Mouse (Mus musculus) neural tube, embryonic 12.5 days (tissue): Measurements from ENCODE around the gene Ssna1. TPM values are rescaled to one million over a fixed set of nuclear protein-coding genes. Genes with fewer than 3 reads are reported as not detected.

ENCODE experiments used
- ATAC-seq: fragments of 200-750 bp; cut with Nextera tagmentation; 2 replicates; pipeline ENCODE4 v1.8.0; 2017; ENCODE audit warnings: low read depth, mild to moderate bottlenecking, moderate TSS enrichment, moderate library complexity; ENCODE audit not compliant: low FRiP score
- H3K27ac ChIP-seq: fragments of 300-500 bp; sonication (generic); 2 replicates; pipeline ENCODE4 v1.5.1; 2016
- H3K27me3 ChIP-seq: fragments of 300-500 bp; sonication (generic); replicated peaks from 2 replicates; pipeline ENCODE4 v1.6.1; 2016; ENCODE audit warnings: mild to moderate bottlenecking
- H3K36me3 ChIP-seq: fragments of 300-500 bp; sonication (generic); 2 replicates; pipeline ENCODE4 v1.6.1; 2016; ENCODE audit warnings: mild to moderate bottlenecking
- H3K4me1 ChIP-seq: fragments of 300-500 bp; sonication (generic); 2 replicates; pipeline ENCODE4 v1.6.1; 2016
- H3K4me2 ChIP-seq: fragments of 300-500 bp; sonication (generic); replicated peaks from 2 replicates; pipeline ENCODE4 v1.6.1; 2016; ENCODE audit warnings: mild to moderate bottlenecking
- H3K4me3 ChIP-seq: fragments of 300-500 bp; sonication (generic); 2 replicates; pipeline ENCODE4 v1.5.1; 2016
- H3K9ac ChIP-seq: fragments of 300-500 bp; sonication (generic); 2 replicates; pipeline ENCODE4 v1.6.1; 2016; ENCODE audit warnings: mild to moderate bottlenecking
- H3K9me3 ChIP-seq: fragments of 300-500 bp; sonication (generic); 2 replicates; pipeline ENCODE4 v1.6.1; 2016; ENCODE audit warnings: mild to moderate bottlenecking
- WGBS: fragments of 180-500 bp; shearing (Covaris S2); methylation state at CpG from one replicate; pipeline ENCODE4 v1.1.7; 2016; 5-methylcytosine and 5-hydroxymethylcytosine counted together
- polyA plus RNA-seq: library from polyadenylated mRNA; unstranded; fragments of >200 nt; fragmentation: Nextera tagmentation; extraction: Ambion mirVana; gene quantifications from 2 replicates; pipeline ENCODE4 v1.2.1, GENCODE M21; 2016

Ssna1 gene
- polyA plus RNA-seq, 1 experiment from 2014 or later, result 201 TPM

DNA sequence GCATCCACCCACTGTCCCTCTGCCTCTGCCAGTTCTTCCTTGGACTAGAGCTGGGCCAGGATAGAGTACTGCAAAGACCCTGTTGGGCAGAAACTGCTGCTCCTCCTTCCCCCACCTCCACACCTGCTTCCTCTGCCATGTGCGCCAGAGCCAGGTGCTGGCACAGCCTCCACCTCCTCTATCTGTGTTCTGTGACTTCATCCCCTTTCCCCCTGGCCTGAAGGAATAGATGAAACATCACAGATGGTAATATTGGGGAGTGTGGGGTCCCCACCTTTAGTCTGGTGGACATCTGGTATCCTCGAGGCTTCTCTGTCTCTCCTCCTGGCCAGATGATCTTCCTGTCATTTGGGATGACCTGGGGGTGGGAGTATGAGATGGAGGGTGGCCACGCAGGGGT is 31.2 kb upstream of the Ssna1 start:
- no peak overlapping the region for H3K27ac ChIP-seq
- peaks cover 57% of the 10 kb centered on the region for H3K27me3 ChIP-seq
- no peak overlapping the region for H3K4me2 ChIP-seq
- H3K4me1 ChIP-seq, result peaks cover 13% of the 10 kb centered on the region; the same call in 1 of the 2 replicates
- no peak overlapping the region for H3K9ac ChIP-seq
- no peak overlapping the region for H3K4me3 ChIP-seq
- no peaks in the 10 kb centered on the region for H3K9me3 ChIP-seq
- WGBS, result 66% methylated on average over 3 of the region's 3 CpGs
- no peak for ATAC-seq
- H3K36me3 ChIP-seq, result no peaks in the 10 kb centered on the region

DNA sequence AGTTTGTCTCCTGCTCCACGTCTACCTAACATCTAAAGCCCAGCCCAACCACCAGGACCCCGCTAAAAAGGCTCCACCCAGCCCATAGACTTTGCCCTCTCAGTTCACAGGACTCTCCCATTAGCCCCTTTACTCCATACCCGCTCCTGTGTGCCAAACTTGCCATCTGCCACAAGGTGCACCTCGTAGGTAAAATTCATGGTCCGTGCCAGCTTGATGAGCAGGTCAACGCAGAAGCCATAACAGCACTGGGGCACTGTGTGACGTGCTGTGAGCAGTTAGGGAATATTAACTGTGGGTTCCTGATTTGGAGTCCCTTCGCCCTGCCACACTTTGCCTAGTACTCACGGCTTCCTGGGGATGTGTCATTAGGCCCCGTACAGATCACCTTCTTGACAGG is 25.8 kb upstream of the Ssna1 start:
- Histone ChIP-seq H3K9me3 (no peaks in the 10 kb centered on the region), H3K27me3 (peaks cover 51% of the 10 kb centered on the region), H3K27ac (no peak overlapping the region), H3K4me1 (no peaks in the 10 kb centered on the region), H3K9ac (no peak overlapping the region), H3K4me3 (no peak overlapping the region), H3K4me2 (no peak overlapping the region), H3K36me3 (no peaks in the 10 kb centered on the region)
- WGBS, result 79% methylated on average over 10 of the region's 10 CpGs
- ATAC-seq, result no peak

DNA sequence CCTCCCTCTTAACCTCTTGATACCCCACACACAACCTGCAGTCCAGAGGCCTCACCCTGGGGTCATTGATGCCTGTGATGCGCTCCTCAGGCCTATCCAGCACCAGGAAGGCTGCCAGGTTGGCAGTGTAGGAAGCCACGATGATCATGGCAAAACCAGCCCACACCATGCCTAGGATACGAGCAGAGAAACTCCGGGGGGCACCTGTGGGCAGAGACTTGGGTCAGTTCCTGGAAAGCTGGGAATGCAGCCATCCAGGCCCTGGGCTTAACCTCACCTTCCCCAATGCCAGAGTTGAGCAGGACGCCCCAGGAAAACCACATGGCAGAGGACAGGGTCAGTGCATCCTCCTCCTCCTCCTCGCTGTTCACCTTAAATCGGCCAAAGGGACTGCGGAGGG is 24.9 kb upstream of the Ssna1 start:
- no peak for ATAC-seq
- no peak overlapping the region for H3K9ac ChIP-seq
- peaks cover 5% of the 10 kb centered on the region for H3K4me1 ChIP-seq
- 82% methylated on average over 8 of the region's 8 CpGs for WGBS
- H3K4me3 ChIP-seq, result no peak overlapping the region
- H3K4me2 ChIP-seq, result no peak overlapping the region
- no peak overlapping the region for H3K27ac ChIP-seq
- H3K27me3 ChIP-seq, result peaks cover 56% of the 10 kb centered on the region
- no peaks in the 10 kb centered on the region for H3K36me3 ChIP-seq
- H3K9me3 ChIP-seq, result no peaks in the 10 kb centered on the region

DNA sequence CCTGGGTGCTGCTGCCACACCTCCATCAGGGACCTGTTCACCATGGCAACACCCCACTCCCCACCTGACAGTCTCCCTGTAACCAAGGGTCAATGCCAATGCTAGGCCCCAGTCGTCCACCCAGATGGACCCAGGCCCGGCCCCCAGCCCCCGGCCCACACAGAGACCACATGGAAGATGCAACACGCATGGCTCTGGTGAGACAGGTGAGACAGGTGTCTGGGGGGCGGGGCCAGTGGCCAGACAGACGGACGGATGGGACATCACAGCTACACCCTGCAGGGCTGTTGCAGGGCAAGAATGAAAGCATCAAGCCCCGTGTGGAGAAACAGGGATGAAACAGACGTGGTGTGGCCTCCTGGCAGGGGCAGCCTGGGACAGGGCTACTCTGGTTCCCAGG is 21.5 kb upstream of the Ssna1 start:
- ATAC-seq, result no peak

DNA sequence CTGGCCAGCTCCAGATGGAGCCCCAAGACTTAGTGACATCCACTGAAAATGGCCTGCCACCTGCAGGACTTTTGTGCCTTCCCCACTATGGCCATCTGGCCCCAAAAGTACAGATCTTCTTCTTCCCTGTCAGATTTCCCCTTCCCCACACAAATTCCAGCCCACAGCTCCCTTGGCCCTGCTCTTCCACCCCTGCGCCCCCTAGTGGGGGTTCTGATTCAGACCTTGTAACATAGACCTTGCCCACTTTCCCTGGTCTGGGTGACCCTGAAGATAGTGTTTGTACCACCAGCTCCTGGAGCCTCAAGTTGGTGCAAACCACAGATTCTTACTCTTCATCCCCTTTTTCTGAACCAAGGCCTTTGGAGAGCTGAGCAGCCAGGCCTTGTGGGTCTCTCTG is 20.6 kb upstream of the Ssna1 start:
- H3K27ac ChIP-seq, result no peak overlapping the region
- H3K4me3 ChIP-seq, result 0 out of 2 replicates have a peak overlapping the region, but pooled peaks have one; percentile 29
- ATAC-seq, result 0 out of 2 replicates have a peak, but pooled peaks have one; percentile 5
- no peaks in the 10 kb centered on the region for H3K9me3 ChIP-seq
- peaks cover 23% of the 10 kb centered on the region for H3K4me1 ChIP-seq
- H3K9ac ChIP-seq, result no peak overlapping the region
- 3% methylated on average over 1 of the region's 1 CpGs for WGBS
- H3K36me3 ChIP-seq, result no peaks in the 10 kb centered on the region
- peak overlapping the region; percentile 55; the same call in 1 of the 2 replicates for H3K4me2 ChIP-seq
- peaks cover 95% of the 10 kb centered on the region for H3K27me3 ChIP-seq

More for the DNA sequence above, 21.5 kb upstream of the Ssna1 start:
- Histone ChIP-seq H3K4me1 (peaks cover 23% of the 10 kb centered on the region), H3K27ac (no peak overlapping the region), H3K4me3 (no peak overlapping the region), H3K4me2 (no peak overlapping the region), H3K9me3 (no peaks in the 10 kb centered on the region), H3K9ac (no peak overlapping the region), H3K27me3 (peaks cover 87% of the 10 kb centered on the region), H3K36me3 (no peaks in the 10 kb centered on the region)
- WGBS, result 77% methylated on average over 9 of the region's 9 CpGs

DNA sequence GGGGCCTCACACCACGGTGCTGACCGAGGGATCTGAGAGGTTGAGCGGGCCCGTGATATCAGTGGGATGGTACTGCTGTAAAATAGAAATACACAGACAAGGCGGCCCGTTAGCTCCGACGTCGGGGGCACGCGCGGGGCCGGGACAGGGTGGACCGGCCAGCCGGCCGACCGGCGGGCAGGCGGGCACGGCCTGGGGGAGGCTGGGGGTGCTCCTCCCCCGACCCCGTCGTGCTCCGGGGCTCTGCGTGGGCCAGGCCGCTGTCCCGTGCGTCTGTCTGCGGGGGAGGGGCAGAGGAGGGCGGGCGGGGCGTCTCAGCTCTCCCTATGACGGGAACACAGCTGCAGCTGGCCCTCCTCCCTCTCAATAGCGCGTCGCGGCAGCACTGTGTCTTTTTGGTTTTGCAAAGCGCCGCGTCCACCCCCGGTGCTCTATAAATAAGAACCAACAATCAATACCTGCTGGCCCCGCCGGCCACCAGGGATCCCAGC is 19.9 kb upstream of the Ssna1 start:
- peaks cover 23% of the 10 kb centered on the region for H3K4me1 ChIP-seq
- H3K36me3 ChIP-seq, result no peaks in the 10 kb centered on the region
- H3K4me2 ChIP-seq, result peak overlapping the region; percentile 55
- no peak overlapping the region for H3K27ac ChIP-seq
- no peaks in the 10 kb centered on the region for H3K9me3 ChIP-seq
- ATAC-seq, result peak; percentile 19
- H3K9ac ChIP-seq, result 0 out of 2 replicates have a peak overlapping the region, but pooled peaks have one; percentile 33
- peaks cover 92% of the 10 kb centered on the region for H3K27me3 ChIP-seq
- 5% methylated on average over 42 of the region's 43 CpGs for WGBS
- H3K4me3 ChIP-seq, result peak overlapping the region; percentile 29

DNA sequence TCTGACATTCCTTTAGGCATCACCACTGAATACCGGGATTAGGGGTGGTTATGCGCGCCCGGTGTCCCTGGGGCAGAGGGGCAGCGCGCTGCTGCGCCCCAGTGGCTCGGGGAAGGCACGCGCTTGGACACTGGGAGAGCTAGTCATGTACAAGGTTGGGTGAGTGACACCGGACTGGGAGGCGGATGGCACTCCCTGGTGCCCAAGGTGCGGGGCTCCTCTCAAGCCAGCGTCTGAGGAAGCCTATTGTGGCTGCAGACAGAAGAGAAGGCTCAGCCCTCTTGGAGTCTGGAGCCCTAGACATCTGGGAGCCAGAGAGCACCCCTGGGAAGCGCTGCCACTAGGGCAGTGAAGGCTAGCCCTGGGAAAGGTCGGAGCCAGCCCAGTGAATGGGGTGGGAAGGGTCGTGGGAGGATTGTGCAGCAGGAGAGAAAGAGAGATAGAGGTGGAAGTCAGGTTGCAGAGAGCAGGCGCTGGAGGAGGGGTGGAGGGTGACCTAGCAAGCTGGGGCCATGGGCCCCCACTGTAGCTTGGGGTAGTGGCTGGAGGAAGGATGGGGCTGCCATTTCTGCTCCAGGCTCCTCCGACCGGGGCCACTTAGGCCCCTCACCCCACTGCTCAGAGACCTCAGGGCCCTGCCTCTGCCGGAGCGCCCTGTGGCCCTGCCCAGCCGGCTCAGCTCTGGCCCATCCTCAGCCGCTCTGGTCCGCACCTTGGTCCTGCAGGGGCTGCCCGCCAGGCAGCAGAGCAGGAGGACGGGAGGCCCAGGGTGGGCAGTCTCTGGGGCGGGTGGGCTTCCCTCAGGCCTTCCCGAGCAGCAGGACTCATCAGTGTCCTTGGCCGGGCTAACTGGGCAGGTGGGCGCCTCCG is 19.2 kb upstream of the Ssna1 start:
- H3K4me2 ChIP-seq, result peak overlapping the region; percentile 55
- ATAC-seq, result no peak

DNA sequence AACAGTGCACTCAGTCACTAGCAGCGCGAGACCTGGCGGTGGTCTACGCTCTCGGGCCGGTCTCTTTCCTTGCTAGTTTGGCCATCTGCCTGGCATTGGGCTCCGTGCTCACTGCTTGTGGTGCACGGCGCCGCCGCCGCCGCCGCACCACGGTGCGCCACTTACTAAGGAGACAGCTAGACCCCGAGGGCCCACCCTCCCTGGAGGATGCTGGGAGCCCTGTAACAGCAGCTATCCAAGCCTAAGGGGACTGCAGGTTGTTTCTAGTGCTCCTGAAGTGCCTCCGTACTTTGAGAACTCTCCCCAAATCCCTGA is 18.5 kb upstream of the Ssna1 start:
- ATAC-seq, result no peak
- H3K4me1 ChIP-seq, result peaks cover 23% of the 10 kb centered on the region
- WGBS, result 1% methylated on average over 18 of the region's 18 CpGs
- H3K4me2 ChIP-seq, result peak overlapping the region; percentile 38
- no peak overlapping the region for H3K27ac ChIP-seq
- H3K9ac ChIP-seq, result no peak overlapping the region
- H3K9me3 ChIP-seq, result no peaks in the 10 kb centered on the region
- H3K4me3 ChIP-seq, result peak overlapping the region; percentile 13; the same call in 1 of the 2 replicates
- H3K36me3 ChIP-seq, result peaks cover 5% of the 10 kb centered on the region
- peaks cover 81% of the 10 kb centered on the region for H3K27me3 ChIP-seq

More for the DNA sequence above, 19.2 kb upstream of the Ssna1 start:
- Histone ChIP-seq H3K27ac (no peak overlapping the region), H3K36me3 (0 out of 2 replicates have a peak, but pooled peaks cover under 1% of the 10 kb centered on the region), H3K4me3 (peak overlapping the region; percentile 29; the same call in 1 of the 2 replicates), H3K27me3 (peaks cover 86% of the 10 kb centered on the region), H3K4me1 (peaks cover 23% of the 10 kb centered on the region), H3K9ac (0 out of 2 replicates have a peak overlapping the region, but pooled peaks have one; percentile 33), H3K9me3 (no peaks in the 10 kb centered on the region)
- WGBS, result 5% methylated on average over 32 of the region's 32 CpGs

DNA sequence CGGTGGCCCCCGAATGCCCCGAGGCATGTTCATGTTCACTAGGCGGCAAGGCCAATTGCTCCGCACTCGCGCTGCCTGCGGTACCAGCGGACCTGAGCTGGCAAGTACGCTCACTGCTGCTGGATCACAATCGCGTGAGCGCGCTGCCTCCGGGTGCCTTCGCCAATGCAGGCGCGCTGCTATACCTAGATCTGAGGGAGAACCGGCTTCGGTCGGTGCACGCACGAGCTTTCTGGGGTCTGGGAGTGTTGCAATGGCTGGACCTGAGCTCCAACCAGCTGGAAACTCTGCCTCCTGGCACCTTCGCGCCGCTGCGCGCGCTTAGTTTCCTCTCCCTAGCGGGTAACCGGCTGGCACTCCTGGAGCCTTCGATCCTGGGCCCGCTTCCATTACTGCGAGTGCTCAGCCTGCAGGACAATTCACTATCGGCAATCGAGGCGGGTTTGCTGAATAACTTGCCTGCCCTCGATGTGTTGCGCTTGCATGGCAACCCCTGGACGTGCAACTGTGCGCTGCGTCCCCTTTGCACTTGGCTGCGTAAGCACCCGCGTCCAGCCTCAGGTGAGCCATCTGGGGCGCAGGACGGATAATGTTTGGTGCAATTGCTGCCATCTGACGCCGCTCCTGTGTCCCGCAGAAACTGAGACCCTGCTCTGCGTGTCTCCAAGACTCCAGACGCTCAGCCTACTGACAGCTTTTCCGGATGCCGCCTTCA is 18.0 kb upstream of the Ssna1 start:
- H3K27ac ChIP-seq, result no peak overlapping the region
- H3K36me3 ChIP-seq, result peaks cover 10% of the 10 kb centered on the region
- H3K27me3 ChIP-seq, result peaks cover 75% of the 10 kb centered on the region
- H3K4me2 ChIP-seq, result peak overlapping the region; percentile 38
- no peaks in the 10 kb centered on the region for H3K9me3 ChIP-seq
- H3K4me1 ChIP-seq, result peaks cover 23% of the 10 kb centered on the region
- no peak overlapping the region for H3K9ac ChIP-seq
- H3K4me3 ChIP-seq, result peak overlapping the region; percentile 5; the same call in 1 of the 2 replicates
- WGBS, result 2% methylated on average over 54 of the region's 54 CpGs
- no peak for ATAC-seq

- H3K4me3 ChIP-seq, result peak within 1 kb of the TSS; percentile 13; the same call in 1 of the 2 replicates
- ATAC-seq, result no peak
- WGBS, result 12% methylated on average over 11 of the region's 11 CpGs
- peaks cover 69% of the 10 kb centered on the region for H3K27me3 ChIP-seq
- H3K4me1 ChIP-seq, result peaks cover 23% of the 10 kb centered on the region
- no peaks in the 10 kb centered on the region for H3K9me3 ChIP-seq
- H3K36me3 ChIP-seq, result peaks cover 16% of the 10 kb centered on the region
- peak within 1 kb of the TSS; percentile 38 for H3K4me2 ChIP-seq
- no peak within 1 kb of the TSS for H3K9ac ChIP-seq
- no peak within 1 kb of the TSS for H3K27ac ChIP-seq
Measured at GRCm38 (mm10) chr2:25289651-25290050, 17.4 kb upstream of the Ssna1 start, which contains the start of gene Lrrc26. Lrrc26 (plus strand) TSS chr2:25289915.

DNA sequence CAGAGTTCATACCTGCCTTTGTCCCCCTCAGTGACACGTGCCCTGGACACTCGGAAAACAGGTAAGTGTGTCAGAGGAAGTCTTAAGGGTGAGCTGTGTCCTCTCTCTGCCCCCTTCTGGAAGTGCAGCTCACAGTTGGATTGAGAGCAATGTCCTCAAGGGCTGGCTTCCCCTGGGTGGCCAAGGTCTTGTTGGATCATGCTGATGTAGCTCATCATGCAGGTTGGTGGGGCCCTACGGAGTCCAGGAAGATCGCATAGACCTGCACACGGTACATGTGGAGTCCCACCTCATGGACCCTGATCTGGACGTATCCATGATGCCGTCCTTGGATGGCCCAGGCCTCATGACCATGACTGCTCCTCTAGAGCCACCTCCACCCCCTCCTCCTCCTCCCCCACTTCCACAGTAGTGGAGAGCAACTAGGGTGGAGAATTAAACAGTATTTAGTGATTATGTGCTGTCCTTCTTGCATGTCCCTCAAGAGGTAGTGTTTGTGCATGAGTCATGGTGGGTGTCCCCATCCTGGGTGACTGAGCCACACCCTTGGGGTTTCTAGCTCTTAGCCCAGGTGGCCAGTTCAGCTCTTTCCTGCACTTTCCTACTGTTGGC is 16.6 kb upstream of the Ssna1 start:
- Histone ChIP-seq H3K9me3 (no peaks in the 10 kb centered on the region), H3K9ac (no peak overlapping the region), H3K27me3 (peaks cover 62% of the 10 kb centered on the region), H3K4me1 (peaks cover 23% of the 10 kb centered on the region), H3K4me3 (no peak overlapping the region), H3K27ac (no peak overlapping the region), H3K36me3 (peaks cover 24% of the 10 kb centered on the region), H3K4me2 (no peak overlapping the region)
- 81% methylated on average over 7 of the region's 7 CpGs for whole genome bisulfite sequencing
- ATAC-seq, result no peak
